Mouse (Mus musculus): ENCODE results near the gene Tnf. TPM values are rescaled to one million over a fixed set of nuclear protein-coding genes. Genes with fewer than 3 reads are reported as not detected.

Gene Tnf
- polyA plus RNA-seq, 1 experiment, result 0.05 TPM

DNA sequence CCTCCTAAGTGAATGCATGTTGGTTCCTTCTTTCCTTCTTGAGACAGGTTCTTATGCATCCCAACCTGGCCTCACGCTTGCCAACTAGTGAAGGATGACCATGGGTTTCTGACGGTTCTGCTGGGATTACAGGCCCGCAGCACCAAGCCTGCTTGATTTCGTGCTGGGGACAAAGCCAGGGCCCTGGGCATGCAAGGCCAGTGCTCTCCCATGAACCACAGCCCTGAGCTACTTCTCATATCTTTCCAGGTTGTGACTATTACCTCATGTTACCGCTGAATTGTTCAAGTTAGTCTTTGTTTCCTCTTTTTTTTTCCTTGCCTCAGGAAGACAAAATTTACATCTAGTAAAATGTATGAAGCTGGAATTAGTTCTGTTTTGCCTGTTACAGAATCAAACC lies 8.9 kb downstream of the Tnf start:
- no peak overlapping the region for H3ac ChIP-seq (ENCODE audit: control insufficient read depth, insufficient read length)
- H3K79me2 ChIP-seq (ENCODE audit: control insufficient read depth, insufficient read depth), result no peaks in the 10 kb centered on the region
- H3K4me3 ChIP-seq, result no peak overlapping the region
- H3K4me2 ChIP-seq (ENCODE audit: low read depth), result no peak overlapping the region
- H3K36me3 ChIP-seq (ENCODE audit: control insufficient read depth, insufficient read depth), result no peaks in the 10 kb centered on the region
- H3K27me3 ChIP-seq (ENCODE audit: control insufficient read depth, insufficient read depth, insufficient read length), result no peaks in the 10 kb centered on the region
- no peak for TF ChIP-seq CEBPB (IDR thresholded peaks at IDR 0.05; ENCODE audit: insufficient read depth, poor library complexity, severe bottlenecking)
- no peak for TF ChIP-seq USF1 (IDR thresholded peaks at IDR 0.05; ENCODE audit: low read depth)
- TF ChIP-seq E2F4 (IDR thresholded peaks at IDR 0.05; ENCODE audit: insufficient read depth), result no peak
- TF ChIP-seq TCF12 (IDR thresholded peaks at IDR 0.05; ENCODE audit: insufficient read depth, poor library complexity, severe bottlenecking), result no peak
- no peak for TF ChIP-seq REST (IDR thresholded peaks at IDR 0.05; ENCODE audit: insufficient read depth, insufficient read length)
- TF ChIP-seq SRF (IDR thresholded peaks at IDR 0.05; ENCODE audit: control insufficient read depth, insufficient read length, low read depth), result no peak
- no peak for TF ChIP-seq MAX (IDR thresholded peaks at IDR 0.05; ENCODE audit: low read depth)
- TF ChIP-seq MYOD1 (IDR thresholded peaks at IDR 0.05; ENCODE audit: control insufficient read depth in 1 of 3, insufficient read length in 2 of 3, low read depth in 2 of 3), result no peak
- no peak for TF ChIP-seq TCF3 (IDR thresholded peaks at IDR 0.05; ENCODE audit: insufficient read length, low read depth)

GRCm38 (mm10) chr17:35191723-35192122 lies 10.1 kb downstream of the Tnf start:
- no peaks in the 10 kb centered on the region for H3K79me2 ChIP-seq (ENCODE audit: control insufficient read depth, insufficient read depth)
- no peak overlapping the region for H3ac ChIP-seq (ENCODE audit: control insufficient read depth, insufficient read length)
- no peaks in the 10 kb centered on the region for H3K27me3 ChIP-seq (ENCODE audit: control insufficient read depth, insufficient read depth, insufficient read length)
- H3K4me2 ChIP-seq (ENCODE audit: low read depth), result no peak overlapping the region
- TF ChIP-seq TCF3 (IDR thresholded peaks at IDR 0.05; ENCODE audit: insufficient read length, low read depth), result no peak
- no peak for TF ChIP-seq E2F4 (IDR thresholded peaks at IDR 0.05; ENCODE audit: insufficient read depth)
- no peak for TF ChIP-seq MAX (IDR thresholded peaks at IDR 0.05; ENCODE audit: low read depth)
- TF ChIP-seq POLR2AphosphoS2 (IDR thresholded peaks at IDR 0.05; ENCODE audit: insufficient read length, low read depth), result no peak
- no peak for TF ChIP-seq CEBPB (IDR thresholded peaks at IDR 0.05; ENCODE audit: insufficient read depth, poor library complexity, severe bottlenecking)
- no peak for TF ChIP-seq MYOG (IDR thresholded peaks at IDR 0.05; ENCODE audit: control insufficient read depth in 1 of 3, insufficient read depth in 1 of 3, insufficient read length in 2 of 3, low read depth in 2 of 3)
- no peak for TF ChIP-seq REST (IDR thresholded peaks at IDR 0.05; ENCODE audit: insufficient read depth, insufficient read length)
- TF ChIP-seq SRF (IDR thresholded peaks at IDR 0.05; ENCODE audit: control insufficient read depth, insufficient read length, low read depth), result no peak
- TF ChIP-seq POLR2A (IDR thresholded peaks at IDR 0.05; ENCODE audit: insufficient read length, low read depth), result no peak
- no peak for TF ChIP-seq MYOD1 (IDR thresholded peaks at IDR 0.05; ENCODE audit: control insufficient read depth in 1 of 3, insufficient read length in 2 of 3, low read depth in 2 of 3)
- TF ChIP-seq USF1 (IDR thresholded peaks at IDR 0.05; ENCODE audit: low read depth), result no peak
- TF ChIP-seq TCF12 (IDR thresholded peaks at IDR 0.05; ENCODE audit: insufficient read depth, poor library complexity, severe bottlenecking), result no peak
- no peaks in the 10 kb centered on the region for H3K36me3 ChIP-seq (ENCODE audit: control insufficient read depth, insufficient read depth)
- H3K4me3 ChIP-seq, result no peak overlapping the region

DNA sequence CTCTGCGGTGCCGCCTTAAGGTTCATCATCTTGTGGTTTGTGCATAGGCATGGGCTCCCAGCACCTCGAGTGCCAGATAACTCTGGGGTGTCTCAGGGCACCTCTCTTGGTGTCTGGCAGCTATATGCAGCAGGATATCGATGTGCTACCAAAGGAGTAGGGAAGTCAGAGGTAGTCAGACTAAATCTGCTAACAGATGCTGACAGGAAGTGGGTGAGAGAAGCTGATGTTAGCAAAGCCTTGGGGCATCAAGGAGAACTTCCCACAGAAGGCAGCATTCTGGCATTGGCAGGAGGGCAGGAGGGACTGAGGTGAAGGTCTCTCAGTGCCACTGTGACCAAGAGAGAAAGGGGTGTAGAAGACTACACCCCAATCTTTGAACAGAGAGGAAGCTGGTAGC lies 11.7 kb downstream of the Tnf start:
- TF ChIP-seq SRF (IDR thresholded peaks at IDR 0.05; ENCODE audit: control insufficient read depth, insufficient read length, low read depth) (no peak), REST (IDR thresholded peaks at IDR 0.05; ENCODE audit: insufficient read depth, insufficient read length) (no peak), TCF3 (IDR thresholded peaks at IDR 0.05; ENCODE audit: insufficient read length, low read depth) (no peak), E2F4 (IDR thresholded peaks at IDR 0.05; ENCODE audit: insufficient read depth) (no peak), CEBPB (IDR thresholded peaks at IDR 0.05; ENCODE audit: insufficient read depth, poor library complexity, severe bottlenecking) (no peak)
- Histone ChIP-seq H3K27me3 (ENCODE audit: control insufficient read depth, insufficient read depth, insufficient read length) (no peaks in the 10 kb centered on the region), H3K79me2 (ENCODE audit: control insufficient read depth, insufficient read depth) (no peaks in the 10 kb centered on the region), H3K4me2 (ENCODE audit: low read depth) (no peak overlapping the region), H3K36me3 (ENCODE audit: control insufficient read depth, insufficient read depth) (no peaks in the 10 kb centered on the region), H3ac (ENCODE audit: control insufficient read depth, insufficient read length) (no peak overlapping the region), H3K4me3 (no peak overlapping the region)

- Histone ChIP-seq H3K27me3 (ENCODE audit: control insufficient read depth, insufficient read depth, insufficient read length) (no peaks in the 10 kb centered on the region), H3K79me2 (ENCODE audit: control insufficient read depth, insufficient read depth) (no peaks in the 10 kb centered on the region), H3ac (ENCODE audit: control insufficient read depth, insufficient read length) (no peak overlapping the region), H3K4me3 (no peak overlapping the region), H3K4me2 (ENCODE audit: low read depth) (no peak overlapping the region), H3K36me3 (ENCODE audit: control insufficient read depth, insufficient read depth) (no peaks in the 10 kb centered on the region)
- TF ChIP-seq MAX (IDR thresholded peaks at IDR 0.05; ENCODE audit: low read depth) (no peak), REST (IDR thresholded peaks at IDR 0.05; ENCODE audit: insufficient read depth, insufficient read length) (no peak), POLR2AphosphoS2 (IDR thresholded peaks at IDR 0.05; ENCODE audit: insufficient read length, low read depth) (no peak), TCF12 (IDR thresholded peaks at IDR 0.05; ENCODE audit: insufficient read depth, poor library complexity, severe bottlenecking) (no peak), POLR2A (IDR thresholded peaks at IDR 0.05; ENCODE audit: insufficient read length, low read depth) (no peak), MYOD1 (IDR thresholded peaks at IDR 0.05; ENCODE audit: control insufficient read depth in 1 of 3, insufficient read length in 2 of 3, low read depth in 2 of 3) (no peak), SRF (IDR thresholded peaks at IDR 0.05; ENCODE audit: control insufficient read depth, insufficient read length, low read depth) (no peak), MYOG (IDR thresholded peaks at IDR 0.05; ENCODE audit: control insufficient read depth in 1 of 3, insufficient read depth in 1 of 3, insufficient read length in 2 of 3, low read depth in 2 of 3) (no peak), TCF3 (IDR thresholded peaks at IDR 0.05; ENCODE audit: insufficient read length, low read depth) (no peak), USF1 (IDR thresholded peaks at IDR 0.05; ENCODE audit: low read depth) (no peak), CEBPB (IDR thresholded peaks at IDR 0.05; ENCODE audit: insufficient read depth, poor library complexity, severe bottlenecking) (no peak), E2F4 (IDR thresholded peaks at IDR 0.05; ENCODE audit: insufficient read depth) (no peak)
Measured at GRCm38 (mm10) chr17:35189186-35189585, 12.6 kb downstream of the Tnf start.

DNA sequence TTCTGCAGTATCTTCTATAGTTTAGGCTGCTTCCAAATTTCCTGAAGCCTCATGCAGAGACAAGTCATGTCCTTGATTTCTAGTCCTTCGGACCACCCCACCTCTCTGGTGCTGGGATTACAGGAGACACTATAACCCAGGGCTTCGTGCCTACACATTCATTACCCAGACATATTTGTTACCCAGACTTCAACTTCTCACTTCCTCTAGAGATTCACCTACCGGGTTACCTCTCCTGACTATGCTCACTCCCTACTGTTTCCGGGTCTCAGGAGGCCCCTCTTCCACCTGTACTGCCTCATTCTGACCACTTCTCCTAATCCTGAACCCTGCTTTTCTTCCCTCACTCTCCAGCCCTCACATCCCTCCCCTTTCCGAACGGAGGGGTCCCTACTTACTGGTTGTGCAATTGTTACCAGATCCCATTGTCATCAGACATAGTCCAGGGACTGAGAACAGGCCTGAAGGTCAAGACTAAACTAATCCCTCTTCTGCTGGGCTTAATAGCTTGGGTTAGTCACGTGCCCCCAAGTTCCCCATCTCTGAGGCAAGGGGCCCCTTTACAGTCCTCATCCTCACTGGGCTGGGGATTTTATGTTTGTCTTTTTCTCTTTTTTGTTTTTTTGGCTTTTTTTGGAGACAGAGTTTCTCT lies 13.7 kb downstream of the Tnf start, which contains the start of gene Lst1:
Gene Lst1 (minus strand): TSS at position 481 of the 652 bp plus-strand sequence.
- no peaks in the 10 kb centered on the region for H3K36me3 ChIP-seq (ENCODE audit: control insufficient read depth, insufficient read depth)
- H3K4me2 ChIP-seq (ENCODE audit: low read depth), result no peak within 1 kb of the TSS
- no peak within 1 kb of the TSS for H3K4me3 ChIP-seq
- H3K27me3 ChIP-seq (ENCODE audit: control insufficient read depth, insufficient read depth, insufficient read length), result no peaks in the 10 kb centered on the region
- no peaks in the 10 kb centered on the region for H3K79me2 ChIP-seq (ENCODE audit: control insufficient read depth, insufficient read depth)
- TF ChIP-seq MYOD1 (IDR thresholded peaks at IDR 0.05; ENCODE audit: control insufficient read depth in 1 of 3, insufficient read length in 2 of 3, low read depth in 2 of 3) (no peak), MAX (IDR thresholded peaks at IDR 0.05; ENCODE audit: low read depth) (no peak), E2F4 (IDR thresholded peaks at IDR 0.05; ENCODE audit: insufficient read depth) (no peak), CEBPB (IDR thresholded peaks at IDR 0.05; ENCODE audit: insufficient read depth, poor library complexity, severe bottlenecking) (no peak), TCF12 (IDR thresholded peaks at IDR 0.05; ENCODE audit: insufficient read depth, poor library complexity, severe bottlenecking) (no peak), POLR2A (IDR thresholded peaks at IDR 0.05; ENCODE audit: insufficient read length, low read depth) (no peak), TCF3 (IDR thresholded peaks at IDR 0.05; ENCODE audit: insufficient read length, low read depth) (no peak), SRF (IDR thresholded peaks at IDR 0.05; ENCODE audit: control insufficient read depth, insufficient read length, low read depth) (no peak), POLR2AphosphoS2 (IDR thresholded peaks at IDR 0.05; ENCODE audit: insufficient read length, low read depth) (no peak)
- H3ac ChIP-seq (ENCODE audit: control insufficient read depth, insufficient read length), result no peak within 1 kb of the TSS

Data from myocyte (in vitro differentiated cells).